Mouse (Mus musculus) gastrocnemius, adult 2 months (tissue): ENCODE data around the gene Chmp2b. TPM values are rescaled to one million over a fixed set of nuclear protein-coding genes. Genes with fewer than 3 reads are reported as not detected.

Experiments
- DNase-seq: peaks from one replicate; pipeline ENCODE4 v3.0.0; 2022
- H3K27ac ChIP-seq: fragments of 200-600 bp; 2 replicates; pipeline ENCODE4 v1.8.1; 2022; ENCODE audit warnings: mild to moderate bottlenecking
- H3K4me3 ChIP-seq: fragments of 200-600 bp; 2 replicates; pipeline ENCODE4 v1.8.1; 2022; ENCODE audit warnings: mild to moderate bottlenecking, moderate library complexity
- CTCF ChIP-seq: fragments of 200-600 bp; IDR thresholded peaks from 2 replicates; pipeline ENCODE4 v1.8.1; 2022; ENCODE audit warnings: antibody characterized with exemption, mild to moderate bottlenecking, moderate library complexity
- intact Hi-C: fragments of 180-260 bp; cut with DNase I; formaldehyde crosslinking; loops from one replicate; pipeline ENCODE4 v1.15.1; 2025
- total RNA-seq, 2 experiments: library from RNA; stranded (reverse); gene quantifications; 2 replicates each; pipeline ENCODE4 v1.2.3; 2021

The Chmp2b gene
- total RNA-seq, 2 experiments from 2014 or later: 30.4 to 35.5 TPM

DNA sequence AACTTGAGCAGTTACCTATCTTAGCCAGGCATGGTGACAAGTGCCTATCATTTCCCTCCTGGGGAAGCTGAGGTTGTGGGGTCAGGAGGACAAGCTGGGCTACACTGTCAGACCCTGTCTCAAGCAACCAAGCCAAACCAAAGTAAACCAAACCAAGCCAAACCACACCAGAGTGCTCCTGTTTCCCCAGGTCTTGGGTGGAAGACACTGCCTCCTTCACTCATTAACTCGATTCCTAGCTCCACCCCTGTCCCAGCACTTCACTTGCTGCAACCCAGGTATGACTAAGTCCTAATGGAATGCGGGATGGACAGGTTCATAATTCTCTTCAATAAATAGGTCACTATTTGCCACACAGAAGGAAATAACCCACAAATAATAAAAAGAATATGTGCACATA, 2.9 kb downstream of the Chmp2b start:
- intact Hi-C loops: no loop called here
- H3K4me3 ChIP-seq: no peak overlapping the region
- DNase-seq: no peak
- no peak overlapping the region for H3K27ac ChIP-seq
- no peak for TF ChIP-seq CTCF

DNA sequence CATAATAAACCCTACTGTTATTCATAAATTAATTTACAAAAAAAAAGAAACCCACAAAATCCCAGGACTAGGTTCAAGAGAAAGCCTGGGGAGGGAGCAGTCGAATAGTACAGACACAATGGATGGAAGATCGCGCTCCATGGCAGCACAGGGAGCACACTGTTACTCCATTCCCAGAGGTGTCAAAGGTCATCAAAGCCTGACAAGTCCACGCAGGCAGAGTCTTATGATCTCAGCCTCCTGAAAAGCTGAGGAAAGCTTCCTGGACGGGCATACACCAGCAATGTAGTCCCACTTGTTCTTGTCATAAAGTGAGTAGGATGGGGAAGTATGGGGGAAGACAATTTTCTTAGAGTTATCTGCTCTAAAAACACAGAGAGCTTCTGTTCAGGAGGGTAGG, 5.2 kb downstream of the Chmp2b start:
- DNase-seq: no peak
- Histone ChIP-seq H3K4me3 (no peak overlapping the region), H3K27ac (no peak overlapping the region)
- intact Hi-C loops: no loop called here
- no peak for TF ChIP-seq CTCF

DNA sequence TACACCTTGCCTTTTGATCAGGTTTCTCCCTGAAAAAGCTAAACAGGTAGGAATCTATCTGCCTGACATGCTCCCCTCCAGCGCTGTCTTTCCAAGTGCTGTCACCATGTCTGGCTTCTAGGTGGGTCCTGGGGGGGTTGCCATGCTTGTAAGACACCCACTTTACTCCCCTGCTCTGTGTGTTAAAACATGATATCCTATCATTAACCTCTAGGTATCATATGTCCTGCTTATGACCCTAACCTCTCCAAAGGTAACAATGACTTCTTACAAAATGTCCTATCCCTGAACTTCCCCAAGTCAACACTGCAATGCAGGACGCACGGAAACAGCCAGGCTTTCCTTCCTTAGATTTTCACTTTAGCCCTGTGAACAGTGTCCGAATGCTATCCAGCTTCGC, 8.3 kb downstream of the Chmp2b start:
- no peak for DNase-seq
- TF ChIP-seq CTCF: no peak
- no peak overlapping the region for H3K4me3 ChIP-seq
- intact Hi-C loops: no loop called here
- peak overlapping the region; percentile 8; the same call in 1 of the 2 replicates for H3K27ac ChIP-seq

DNA sequence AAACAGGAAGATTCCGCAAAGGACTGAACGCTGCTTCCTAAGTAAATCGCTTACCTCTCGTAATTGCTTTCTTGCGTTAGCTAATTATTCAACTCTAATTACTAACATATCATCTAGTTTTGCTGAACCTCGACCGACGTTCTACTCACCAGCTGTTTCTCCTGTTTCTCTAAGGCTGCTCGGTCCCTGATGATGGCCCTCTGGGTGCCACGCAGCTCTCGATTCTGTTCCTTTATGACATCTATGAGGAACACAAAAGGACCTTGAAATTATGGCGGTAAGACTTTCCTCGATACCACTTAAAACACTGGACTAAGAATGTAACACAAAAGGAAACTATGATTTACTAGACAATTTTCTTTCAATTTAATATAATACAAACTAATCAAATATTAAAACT, 11.7 kb downstream of the Chmp2b start:
- intact Hi-C loops: no loop called here
- Histone ChIP-seq H3K4me3 (no peak overlapping the region), H3K27ac (no peak overlapping the region)
- no peak for DNase-seq
- TF ChIP-seq CTCF: no peak

DNA sequence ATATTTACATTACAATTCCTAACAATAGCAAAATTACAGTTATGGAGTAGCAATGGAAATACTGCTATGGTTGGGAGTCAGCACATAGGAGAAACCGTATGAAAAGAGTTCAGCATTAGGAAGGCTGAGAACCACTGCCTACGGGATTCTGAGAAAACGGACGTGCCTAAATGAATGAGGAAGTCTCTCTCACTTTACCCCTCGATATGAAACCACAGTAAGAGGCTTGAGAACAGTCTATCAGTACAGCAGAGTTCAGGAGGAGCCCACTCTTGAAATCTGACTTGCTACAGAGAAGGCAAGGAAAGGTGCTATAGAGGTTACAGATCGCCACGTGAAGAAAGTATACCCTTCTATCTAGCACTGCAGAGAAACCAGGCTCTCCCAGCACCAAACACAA, 13.6 kb downstream of the Chmp2b start:
- no peak overlapping the region for H3K27ac ChIP-seq
- no peak for TF ChIP-seq CTCF
- no peak for DNase-seq
- intact Hi-C loops: no loop called here
- H3K4me3 ChIP-seq: no peak overlapping the region

DNA sequence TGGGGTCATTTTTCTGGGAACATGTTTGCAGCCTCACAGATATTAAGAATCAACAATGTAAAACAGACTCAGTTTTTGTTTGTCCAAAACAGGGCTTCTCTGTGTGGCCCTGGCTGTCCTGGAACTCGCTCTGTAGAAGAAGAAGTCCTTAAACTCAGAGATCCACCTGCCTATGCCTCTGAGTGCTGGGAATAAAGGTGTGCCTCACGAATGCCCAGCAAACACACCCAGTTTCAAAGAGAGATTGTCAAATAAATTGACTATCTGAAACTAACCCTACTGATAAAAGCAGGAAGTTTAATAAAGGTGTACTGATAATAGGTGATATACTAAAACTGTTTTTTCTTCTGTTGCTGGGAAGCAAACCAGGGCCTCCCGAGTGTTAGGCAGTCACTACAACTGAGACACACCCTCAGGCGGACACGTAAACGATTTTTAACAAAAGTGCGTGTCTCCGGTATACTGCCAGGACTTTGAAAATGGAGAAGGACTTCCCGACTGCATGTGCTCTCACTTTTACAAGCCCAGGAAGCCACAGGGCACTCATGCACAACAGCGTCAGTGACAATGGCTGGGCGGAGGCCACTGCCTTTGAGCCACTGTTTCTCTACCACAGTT, 18.7 kb downstream of the Chmp2b start:
- DNase-seq: no peak
- intact Hi-C loops: no loop called here
- no peak overlapping the region for H3K27ac ChIP-seq
- TF ChIP-seq CTCF: no peak
- H3K4me3 ChIP-seq: no peak overlapping the region

DNA sequence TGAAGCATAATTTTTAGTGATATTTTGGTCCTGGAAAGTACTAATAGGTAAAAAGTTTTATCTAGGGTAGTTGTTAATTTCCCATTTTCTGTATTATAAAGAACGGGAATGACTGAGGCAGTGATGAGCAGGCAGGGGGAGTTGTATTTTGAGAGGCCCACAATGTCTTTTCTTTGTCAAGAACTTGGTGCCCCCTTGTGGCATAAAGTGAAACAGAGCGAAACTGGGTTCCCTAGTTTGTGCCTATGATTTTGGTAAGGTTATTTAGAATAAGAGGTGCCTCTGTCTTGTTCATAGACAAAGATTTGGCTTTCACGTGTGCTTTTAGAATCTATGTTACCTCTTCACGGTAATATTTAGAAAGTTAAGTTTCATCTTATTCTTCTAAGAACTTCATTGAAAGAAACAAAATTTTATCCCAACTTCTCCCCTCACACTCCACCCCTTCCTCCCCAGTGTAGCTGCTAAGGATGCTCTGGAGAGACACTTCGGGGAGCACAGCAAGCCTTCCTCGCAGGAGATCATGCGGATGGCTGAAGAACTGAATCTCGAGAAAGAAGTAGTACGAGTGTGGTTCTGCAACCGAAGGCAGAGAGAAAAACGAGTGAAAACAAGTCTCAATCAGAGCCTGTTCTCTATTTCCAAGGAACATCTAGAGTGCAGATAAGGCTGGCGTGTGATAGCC, 29.1 kb downstream of the Chmp2b start:
- DNase-seq: no peak
- TF ChIP-seq CTCF: peak; percentile 55
- intact Hi-C loops: no loop called here
- no peak overlapping the region for H3K4me3 ChIP-seq
- H3K27ac ChIP-seq: no peak overlapping the region

DNA sequence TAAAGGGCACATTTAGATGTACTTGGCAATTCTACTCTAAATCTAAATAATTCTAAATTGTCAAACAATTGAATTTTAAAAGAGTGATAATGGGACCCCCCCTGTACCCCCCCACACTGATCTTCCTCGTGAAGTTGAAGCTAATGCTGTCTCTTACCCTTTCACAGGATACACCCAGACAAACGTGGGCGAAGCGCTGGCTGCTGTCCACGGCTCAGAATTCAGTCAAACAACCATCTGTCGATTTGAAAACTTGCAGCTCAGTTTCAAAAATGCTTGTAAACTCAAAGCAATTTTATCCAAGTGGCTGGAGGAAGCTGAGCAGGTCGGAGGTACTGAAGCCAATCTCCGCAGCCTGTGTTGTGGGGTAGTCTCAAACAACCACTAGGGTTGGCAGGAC, 30.9 kb downstream of the Chmp2b start:
- TF ChIP-seq CTCF: no peak
- Histone ChIP-seq H3K4me3 (no peak overlapping the region), H3K27ac (no peak overlapping the region)
- no peak for DNase-seq
- intact Hi-C loops: no loop called here

DNA sequence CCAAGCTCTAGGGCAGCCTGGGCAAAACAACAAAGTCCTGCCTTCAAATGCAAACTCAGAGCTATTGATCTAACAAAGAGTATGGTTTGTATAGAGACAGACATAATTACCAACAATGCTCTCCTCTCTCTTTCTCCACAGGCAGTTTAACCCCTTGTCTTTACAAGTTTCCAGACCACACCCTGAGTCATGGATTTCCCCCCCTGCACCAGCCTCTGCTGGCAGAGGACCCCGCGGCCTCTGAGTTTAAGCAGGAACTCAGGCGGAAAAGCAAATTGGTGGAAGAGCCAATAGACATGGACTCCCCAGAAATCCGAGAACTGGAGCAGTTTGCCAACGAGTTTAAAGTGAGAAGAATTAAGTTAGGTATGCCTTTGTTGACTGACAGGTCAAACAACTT, 32.9 kb downstream of the Chmp2b start:
- TF ChIP-seq CTCF: no peak
- no peak for DNase-seq
- H3K4me3 ChIP-seq: no peak overlapping the region
- no peak overlapping the region for H3K27ac ChIP-seq
- intact Hi-C loops: no loop called here

DNA sequence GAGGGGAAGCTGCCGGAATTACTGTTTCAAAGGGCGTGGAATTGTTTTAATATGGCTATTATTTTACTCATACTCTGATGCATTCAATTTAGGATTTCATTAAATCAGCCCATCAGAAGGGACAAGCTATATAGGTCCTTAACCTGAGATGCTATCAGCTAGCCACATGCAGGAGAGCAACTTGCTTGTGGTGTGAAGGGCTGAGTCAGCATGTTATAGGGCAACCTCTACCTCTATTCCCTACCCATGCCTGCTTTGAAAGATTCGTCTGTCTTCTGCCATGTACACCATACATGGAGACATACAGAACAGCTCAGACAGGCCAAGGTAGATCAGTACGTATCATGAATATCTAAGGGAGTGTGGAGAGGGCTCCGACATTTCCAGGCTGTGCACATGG, 35.8 kb downstream of the Chmp2b start:
- no peak overlapping the region for H3K27ac ChIP-seq
- DNase-seq: no peak
- intact Hi-C loops: no loop called here
- no peak overlapping the region for H3K4me3 ChIP-seq
- TF ChIP-seq CTCF: no peak

DNA sequence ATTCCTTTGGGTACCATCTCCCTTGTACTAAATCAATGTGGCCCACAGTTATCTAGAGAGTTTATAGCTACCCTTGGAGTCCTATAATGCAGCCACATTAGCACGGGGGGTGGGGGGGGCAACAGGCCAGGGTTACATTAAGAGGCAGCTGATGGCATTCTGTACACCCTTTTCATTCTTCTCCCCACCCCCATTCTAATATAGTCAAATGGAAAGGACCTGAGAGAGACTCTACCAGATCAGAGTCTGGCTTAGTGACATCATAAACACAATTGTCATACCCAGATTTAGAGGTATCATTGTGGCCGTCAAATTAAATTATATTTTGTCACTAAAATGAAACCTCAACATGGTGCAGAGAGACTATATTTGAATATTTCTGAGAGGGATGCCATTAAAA, 36.5 kb downstream of the Chmp2b start:
- Histone ChIP-seq H3K27ac (no peak overlapping the region), H3K4me3 (no peak overlapping the region)
- no peak for DNase-seq
- no peak for TF ChIP-seq CTCF
- intact Hi-C loops: no loop called here

DNA sequence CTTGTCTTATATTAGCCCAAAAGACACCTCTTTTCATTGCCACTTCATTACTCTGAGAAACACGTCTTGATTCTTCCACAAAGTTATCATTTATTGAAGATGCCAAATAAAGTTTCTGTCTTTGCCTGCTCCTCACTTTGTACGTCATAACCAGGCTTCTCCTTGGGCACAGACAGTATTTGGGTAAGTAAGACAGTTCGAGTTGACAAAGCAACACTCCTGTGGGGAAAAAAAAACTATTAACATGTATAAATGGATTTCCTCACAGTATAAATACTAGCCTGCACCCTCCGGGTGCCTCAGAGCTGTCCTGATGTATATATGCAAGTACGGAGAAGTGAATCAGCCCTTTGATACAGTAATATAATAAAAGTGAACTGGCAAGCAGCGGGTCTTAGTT, 42.3 kb downstream of the Chmp2b start, which contains the start of gene Pou1f1:
Gene Pou1f1 (plus strand): TSS at position 301 of the 400 bp plus-strand sequence.
- intact Hi-C loops: no loop called here
- no peak for TF ChIP-seq CTCF
- Histone ChIP-seq H3K27ac (no peak within 1 kb of the TSS), H3K4me3 (no peak within 1 kb of the TSS)
- DNase-seq: no peak

DNA sequence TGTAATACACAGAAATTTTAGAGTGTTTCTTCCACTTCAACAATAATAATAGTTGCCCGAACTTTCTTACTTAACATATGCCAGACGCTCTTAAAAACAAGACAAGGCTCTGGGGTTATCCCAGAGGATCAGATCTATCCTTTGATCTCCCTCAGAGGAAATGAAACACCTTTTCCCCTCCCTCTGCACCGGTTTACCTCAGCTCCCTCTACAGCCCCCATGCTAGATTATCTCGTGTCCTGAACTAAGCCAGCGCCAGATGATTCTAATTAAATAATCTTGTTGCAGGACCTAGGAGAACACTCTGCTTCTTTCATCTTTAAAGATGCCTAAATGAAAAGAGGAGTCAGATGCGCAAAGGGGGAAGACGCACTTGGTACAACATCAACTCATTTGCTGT, 48.3 kb downstream of the Chmp2b start:
- intact Hi-C loops: no loop called here
- no peak for TF ChIP-seq CTCF

DNA sequence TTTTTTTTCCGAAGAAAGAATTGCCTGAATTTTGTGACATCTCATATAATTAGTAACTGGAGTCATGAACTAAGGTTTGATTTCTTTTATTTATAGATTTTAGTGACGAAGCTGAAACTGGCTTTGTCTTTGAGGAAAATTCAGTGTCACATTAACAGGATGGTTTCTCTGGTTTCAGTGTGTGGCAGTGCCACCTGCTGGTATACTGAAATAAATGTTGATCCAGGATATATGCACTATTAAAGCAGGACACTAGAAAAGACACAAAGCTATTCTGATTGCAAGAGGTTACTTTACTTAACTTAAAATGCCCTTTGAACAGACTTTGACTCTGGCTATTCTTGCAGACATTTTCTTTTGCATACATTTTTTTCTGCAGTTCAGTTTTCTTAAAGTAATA, 65.5 kb downstream of the Chmp2b start:
- H3K27ac ChIP-seq: no peak overlapping the region
- no peak for DNase-seq
- H3K4me3 ChIP-seq: no peak overlapping the region
- TF ChIP-seq CTCF: peak; percentile 58
- intact Hi-C loops: no loop called here

More for the DNA sequence above, 48.3 kb downstream of the Chmp2b start:
- DNase-seq: no peak
- Histone ChIP-seq H3K4me3 (no peak overlapping the region), H3K27ac (no peak overlapping the region)
